Mouse (Mus musculus) CH12.LX (cell line): ENCODE results near the gene Slc16a4. TPM values are rescaled to one million over a fixed set of nuclear protein-coding genes. Genes with fewer than 3 reads are reported as not detected.

Experiments
- DNase-seq: peaks from one replicate; pipeline ENCODE4 v3.0.0-alpha.2; 2013; ENCODE audit errors: extremely low read depth
- H3K27ac ChIP-seq: 2 replicates; pipeline ENCODE4 v1.5.1; 2012; ENCODE audit warnings: low read depth, mild to moderate bottlenecking, control low read depth, moderate library complexity; ENCODE audit not compliant: insufficient read depth
- H3K27me3 ChIP-seq: replicated peaks from 2 replicates; pipeline ENCODE3; 2012; ENCODE audit warnings: inconsistent platforms
- H3K36me3 ChIP-seq, 2 experiments: replicated peaks in 1 of 2; 2 replicates each; pipeline versions ENCODE3 to v1.6.1; 2012; ENCODE audit warnings: inconsistent platforms in 1 of 2, low read length in 1 of 2, mild to moderate bottlenecking in 1 of 2, mixed read lengths in 1 of 2, moderate library complexity in 1 of 2; ENCODE audit not compliant: control insufficient read depth in 1 of 2, insufficient read depth in 1 of 2
- H3K4me1 ChIP-seq, 2 experiments: 2 replicates each; pipeline ENCODE4 v1.6.1; 2012; ENCODE audit warnings: inconsistent platforms in 1 of 2, moderate library complexity in 1 of 2; ENCODE audit not compliant: insufficient read depth in 2 of 2, control insufficient read depth in 1 of 2
- H3K4me2 ChIP-seq: 2 replicates; pipeline ENCODE4 v1.6.1; 2012; ENCODE audit warnings: low read depth, mild to moderate bottlenecking, control low read depth; ENCODE audit not compliant: poor library complexity, insufficient read depth, severe bottlenecking
- H3K4me3 ChIP-seq, 3 experiments: fragments of 150-350 bp in 1 of 3; sonication (generic) in 1 of 3; replicated peaks in 1 of 3; 2 replicates each; pipeline versions ENCODE3 to v1.5.1; 2011 to 2012; ENCODE audit warnings: low read depth in 2 of 3, low read length in 2 of 3, mild to moderate bottlenecking in 2 of 3, moderate library complexity in 2 of 3, control low read depth in 1 of 3, improper control_type of control experiment in 1 of 3, inconsistent platforms in 1 of 3, mixed read lengths in 1 of 3; ENCODE audit not compliant: poor library complexity in 1 of 3
- H3K79me2 ChIP-seq: replicated peaks from 2 replicates; pipeline ENCODE4 v1.6.1; 2012; ENCODE audit warnings: mild to moderate bottlenecking, moderate library complexity; ENCODE audit not compliant: control insufficient read depth, poor library complexity, insufficient read depth, severe bottlenecking; ENCODE audit errors: extremely low read depth
- H3K9ac ChIP-seq: 2 replicates; pipeline ENCODE4 v1.6.1; 2012; ENCODE audit warnings: low read depth, mild to moderate bottlenecking, control low read depth, moderate library complexity; ENCODE audit not compliant: insufficient read depth
- H3K9me3 ChIP-seq: replicated peaks from 2 replicates; pipeline ENCODE3; 2012; ENCODE audit warnings: low read length, inconsistent platforms, mixed read lengths
- BHLHE40 ChIP-seq: IDR thresholded peaks from 2 replicates; pipeline ENCODE4 v1.6.1; 2011; ENCODE audit warnings: mild to moderate bottlenecking, low read depth, low read length, improper control_type of control experiment
- CHD1 ChIP-seq: IDR thresholded peaks from 2 replicates; pipeline ENCODE4 v1.6.1; 2012; ENCODE audit warnings: low read depth, low read length, improper control_type of control experiment, inconsistent platforms
- CTCF ChIP-seq, 2 experiments: IDR thresholded peaks in 1 of 2; conservative IDR thresholded peaks in 1 of 2; 2 replicates each; pipeline ENCODE4 v1.5.1; 2011 to 2012; ENCODE audit warnings: low read depth in 2 of 2, low read length in 2 of 2, improper control_type of control experiment in 1 of 2, inconsistent platforms in 1 of 2, mild to moderate bottlenecking in 1 of 2, moderate library complexity in 1 of 2
- ELF1 ChIP-seq: IDR thresholded peaks from 2 replicates; pipeline ENCODE4 v1.6.1; 2014; ENCODE audit warnings: low read depth, mild to moderate bottlenecking, inconsistent platforms, low read length, improper control_type of control experiment
- EP300 ChIP-seq: IDR thresholded peaks from 2 replicates; pipeline ENCODE4 v1.6.1; 2011; ENCODE audit warnings: low read length, improper control_type of control experiment
- ETS1 ChIP-seq: conservative IDR thresholded peaks from 2 replicates; pipeline ENCODE4 v1.6.1; 2012; ENCODE audit warnings: low read depth, mild to moderate bottlenecking, inconsistent platforms, low read length, improper control_type of control experiment, moderate library complexity
- KAT2A ChIP-seq: IDR thresholded peaks from 2 replicates; pipeline ENCODE4 v1.6.1; 2012; ENCODE audit warnings: low read length, improper control_type of control experiment, inconsistent platforms; ENCODE audit not compliant: insufficient replicate concordance
- MAFK ChIP-seq: IDR thresholded peaks from 2 replicates; pipeline ENCODE4 v1.6.1; 2011; ENCODE audit warnings: low read length, improper control_type of control experiment; ENCODE audit not compliant: insufficient replicate concordance
- MYC ChIP-seq: IDR thresholded peaks from 2 replicates; pipeline ENCODE4 v1.6.1; 2011; ENCODE audit warnings: low read depth, mild to moderate bottlenecking, improper control_type of control experiment, low read length
- NRF1 ChIP-seq: IDR thresholded peaks from 2 replicates; pipeline ENCODE4 v1.6.1; 2014; ENCODE audit warnings: low read depth, mild to moderate bottlenecking, inconsistent platforms, low read length, improper control_type of control experiment, moderate library complexity
- PAX5 ChIP-seq: IDR thresholded peaks from 2 replicates; pipeline ENCODE4 v1.6.1; 2012; ENCODE audit warnings: low read length, inconsistent platforms, mixed read lengths
- POLR2A ChIP-seq: IDR thresholded peaks from 2 replicates; pipeline ENCODE4 v1.6.1; 2011; ENCODE audit warnings: low read depth, mild to moderate bottlenecking, improper control_type of control experiment, low read length
- RAD21 ChIP-seq: IDR thresholded peaks from 2 replicates; pipeline ENCODE4 v1.6.1; 2011; ENCODE audit warnings: low read depth, mild to moderate bottlenecking, low read length, improper control_type of control experiment, moderate library complexity
- SMC3 ChIP-seq: IDR thresholded peaks from 2 replicates; pipeline ENCODE4 v1.6.1; 2011; ENCODE audit warnings: low read depth, low read length, improper control_type of control experiment
- TCF12 ChIP-seq: IDR thresholded peaks from 2 replicates; pipeline ENCODE4 v1.6.1; 2014; ENCODE audit warnings: low read depth, mild to moderate bottlenecking, inconsistent platforms, low read length, improper control_type of control experiment
- UBTF ChIP-seq: IDR thresholded peaks from 2 replicates; pipeline ENCODE4 v1.6.1; 2012; ENCODE audit warnings: low read depth, mild to moderate bottlenecking, inconsistent platforms, low read length, improper control_type of control experiment, moderate library complexity
- USF2 ChIP-seq: conservative IDR thresholded peaks from 2 replicates; pipeline ENCODE4 v1.6.1; 2011; ENCODE audit warnings: low read depth, low read length, improper control_type of control experiment
- ZKSCAN1 ChIP-seq: IDR thresholded peaks from 2 replicates; pipeline ENCODE4 v1.6.1; 2012; ENCODE audit warnings: low read depth, inconsistent platforms, low read length, improper control_type of control experiment, borderline replicate concordance
- ZNF384 ChIP-seq: IDR thresholded peaks from 2 replicates; pipeline ENCODE4 v1.6.1; 2012; ENCODE audit warnings: low read depth, low read length, improper control_type of control experiment, inconsistent platforms
- dilution Hi-C: fragments of 300-500 bp; cut with MboI; formaldehyde crosslinking; loops from 2 replicates; pipeline ENCODE4 v1.14.3; 2020; ENCODE audit warnings: low sequenced_read_pairs; ENCODE audit not compliant: extremely low pct_unique_long_range_greater_than_20kb, extremely low pct_ligation_motif_present
- in situ Hi-C: fragments of 300-500 bp; cut with MboI; formaldehyde crosslinking; loops from 3 replicates; pipeline ENCODE4 v1.14.3; 2019; ENCODE audit warnings: low sequenced_read_pairs, low pct_ligation_motif_present, low pct_unique_long_range_greater_than_20kb, mixed read lengths
- polyA plus RNA-seq: library from polyadenylated mRNA; unstranded; fragments of >175 nt; gene quantifications from 2 replicates; pipeline ENCODE4 v1.2.1, GENCODE M21; 2012; ENCODE audit warnings: low read depth; ENCODE audit not compliant: insufficient read length
- total RNA-seq, 2 experiments: library from RNA; depleted of rRNA; stranded (reverse); fragments of 300-350 nt in 1 of 2; fragments of >200 nt in 1 of 2; gene quantifications; 2 replicates each; pipeline ENCODE4 v1.2.3; 2012 to 2014

Slc16a4 gene
- total and polyA plus RNA-seq, 3 experiments, result 0.08 to 0.60 TPM; not detected in 1

DNA sequence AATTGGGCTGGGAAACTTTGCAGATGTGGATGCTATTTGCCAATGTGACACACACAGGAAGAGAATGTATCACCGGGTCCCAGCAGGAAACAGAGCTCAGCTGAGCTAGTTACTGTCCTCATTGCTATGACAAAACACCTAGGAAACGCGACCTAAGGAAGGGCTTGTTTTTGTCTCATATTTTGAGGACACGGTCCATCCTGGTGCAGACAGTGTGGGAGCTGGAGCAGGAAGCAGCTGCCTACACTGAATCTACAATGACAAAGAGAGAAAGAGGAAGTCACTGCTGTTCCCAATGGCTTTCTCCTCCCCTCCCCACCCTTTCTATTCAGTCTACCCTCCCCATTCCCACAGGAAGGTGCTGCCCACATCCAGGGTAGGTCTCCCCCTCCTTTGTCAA, 39.0 kb upstream of the Slc16a4 start:
- Histone ChIP-seq H3K79me2 (no peaks in the 10 kb centered on the region), H3K27ac (no peak overlapping the region), H3K4me3 (no peak overlapping the region), H3K9me3 (no peaks in the 10 kb centered on the region), H3K9ac (no peak overlapping the region), H3K4me2 (no peak overlapping the region)
- dilution Hi-C loops, result no loop called here
- TF ChIP-seq ELF1 (no peak), RAD21 (no peak), PAX5 (no peak), POLR2A (no peak), EP300 (no peak), UBTF (no peak), CTCF (conservative IDR thresholded peaks at IDR 0.05 in 1 of 2, IDR thresholded peaks at IDR 0.05 in 1 of 2; ENCODE audit: low read depth in 2 of 2, low read length in 2 of 2) (no peak), ETS1 (no peak), SMC3 (no peak), ZNF384 (no peak), NRF1 (no peak), MYC (no peak), TCF12 (no peak), KAT2A (no peak), CHD1 (no peak), BHLHE40 (no peak), USF2 (no peak), ZKSCAN1 (no peak), MAFK (no peak)
- TF ChIP-seq, all 38 proteins: peak for 0
- Histone ChIP-seq H3K27me3 (peaks cover 3% of the 10 kb centered on the region), H3K4me1 (peaks cover 2 to 10% of the 10 kb centered on the region in 2 experiments; a peak in 3 of 4 replicates), H3K36me3 (no peaks in the 10 kb centered on the region)
- no peak for DNase-seq
- in situ Hi-C loops, result no loop called here

DNA sequence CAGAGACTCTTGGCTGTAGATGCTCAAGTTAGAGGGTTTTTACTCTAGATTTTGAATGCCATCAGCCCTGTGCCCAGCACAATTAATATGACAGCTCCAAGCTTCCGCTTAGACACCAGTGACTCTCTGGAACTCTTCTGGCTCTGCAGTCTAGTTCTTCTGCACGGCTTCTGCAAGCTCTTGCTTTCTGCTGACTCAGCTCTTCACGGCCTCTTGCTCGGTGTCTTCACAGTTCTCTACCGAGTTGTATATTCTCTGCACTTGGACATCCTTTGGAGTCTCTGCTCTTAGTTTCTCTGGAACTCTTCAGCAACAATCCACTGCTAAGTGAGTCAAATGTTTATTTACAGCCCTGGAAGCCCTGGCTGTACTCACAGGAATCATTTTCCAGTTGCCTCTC, 37.1 kb upstream of the Slc16a4 start:
- DNase-seq, result no peak
- dilution Hi-C loops, result no loop called here
- no peak overlapping the region for H3K27ac ChIP-seq

More for the DNA sequence above, 37.1 kb upstream of the Slc16a4 start:
- no peak overlapping the region for H3K4me3 ChIP-seq
- H3K79me2 ChIP-seq, result no peaks in the 10 kb centered on the region
- in situ Hi-C loops, result no loop called here
- no peak overlapping the region for H3K9ac ChIP-seq
- H3K9me3 ChIP-seq, result no peaks in the 10 kb centered on the region
- H3K4me1 ChIP-seq, result peaks cover 2 to 10% of the 10 kb centered on the region in 2 experiments; a peak in 3 of 4 replicates
- no peaks in the 10 kb centered on the region for H3K36me3 ChIP-seq
- no peak for TF ChIP-seq MYC
- no peak for TF ChIP-seq USF2
- peak; percentile 96 for TF ChIP-seq MAFK
- no peak for TF ChIP-seq CTCF (conservative IDR thresholded peaks at IDR 0.05 in 1 of 2, IDR thresholded peaks at IDR 0.05 in 1 of 2; ENCODE audit: low read depth in 2 of 2, low read length in 2 of 2)
- TF ChIP-seq, all 38 proteins: peak for 1
- no peak overlapping the region for H3K4me2 ChIP-seq
- H3K27me3 ChIP-seq, result peaks cover 3% of the 10 kb centered on the region
